In the genomic region with DNA sequence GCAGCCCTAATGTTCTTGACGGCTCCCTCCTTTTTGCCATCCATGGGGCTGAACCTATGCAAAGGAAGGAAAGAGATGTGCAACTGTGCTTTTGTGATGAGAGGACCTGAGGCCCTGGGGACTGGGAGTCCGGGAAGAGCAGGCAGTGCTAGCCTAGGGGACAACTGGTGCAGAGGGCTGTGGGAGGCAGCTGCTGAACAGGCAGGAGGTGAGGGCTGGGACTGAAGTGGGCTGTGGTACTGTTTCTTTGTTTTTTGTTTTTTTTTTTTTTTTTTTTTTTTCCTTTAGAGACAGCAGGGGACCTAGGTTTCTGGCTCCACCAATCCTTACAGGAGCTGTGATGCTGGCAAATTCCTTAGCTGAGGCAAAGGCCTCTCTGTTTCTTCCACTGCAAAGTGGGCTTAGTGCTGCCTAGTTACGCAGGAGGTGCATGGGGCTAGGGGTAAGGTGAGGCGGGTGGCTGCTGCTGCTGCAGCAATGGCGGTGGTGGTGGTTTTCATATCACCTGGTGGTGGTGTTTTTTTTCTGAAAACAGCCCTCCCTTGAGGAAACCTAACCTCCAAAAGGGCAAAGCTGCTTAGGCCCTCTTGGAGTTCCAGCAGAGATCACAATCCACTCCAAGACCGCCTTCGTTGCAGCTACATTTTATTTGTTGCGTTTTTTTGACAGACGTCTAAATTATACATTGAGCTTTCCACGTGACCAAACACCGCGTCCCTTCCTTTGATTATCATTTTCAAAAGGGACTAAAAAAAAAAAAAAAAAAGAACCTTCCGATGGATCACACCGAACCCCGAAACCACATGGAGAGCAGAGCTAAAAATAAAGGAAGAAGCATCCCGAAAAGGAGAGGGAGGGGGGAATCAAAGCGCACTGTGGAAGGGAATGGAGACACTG, we compare ENCODE assay signal across 7 mouse cellular contexts. TPM values are rescaled to one million over a fixed set of nuclear protein-coding genes. Genes with fewer than 3 reads are reported as not detected.
DNase-seq lines count a peak whose midpoint lies in the region; ATAC-seq and TF ChIP-seq lines count a peak whose summit lies in the region.

No protein-coding gene starts in this region.

- H3K4me3 ChIP-seq in forebrain, postnatal 0 days (ENCODE audit: low read depth, low read length) = peak overlapping the region; percentile 30
- H3K4me3 ChIP-seq in limb, embryonic 13.5 days = peak overlapping the region; percentile 27
- peak overlapping the region; percentile 12 for H3K4me3 ChIP-seq in stomach, embryonic 16.5 days (replicated peaks; ENCODE audit: low read length)

- TF ChIP-seq CTCF in forebrain, postnatal 0 days (IDR thresholded peaks at IDR 0.05; ENCODE audit: low read depth) = 0 out of 2 replicates have a peak, but pooled peaks have one; percentile 11

- H3K4me2 ChIP-seq in forebrain, postnatal 0 days (ENCODE audit: low read depth) = peak overlapping the region; percentile 57
- peak overlapping the region; percentile 64 for H3K4me2 ChIP-seq in limb, embryonic 13.5 days (replicated peaks)
- peak overlapping the region; percentile 47 for H3K4me2 ChIP-seq in stomach, embryonic 16.5 days (ENCODE audit: low read depth, low read length)

- H3K9ac ChIP-seq in forebrain, postnatal 0 days = peak overlapping the region; percentile 55
- H3K9ac ChIP-seq in limb, embryonic 13.5 days = peak overlapping the region; percentile 59; the same call in 1 of the 2 replicates
- H3K9ac ChIP-seq in stomach, embryonic 16.5 days (ENCODE audit: low read length) = peak overlapping the region; percentile 64

- H3K9me3 ChIP-seq in forebrain, postnatal 0 days (ENCODE audit: low read length) = no peaks in the 10 kb centered on the region
- H3K9me3 ChIP-seq in limb, embryonic 13.5 days = no peaks in the 10 kb centered on the region
- H3K9me3 ChIP-seq in stomach, embryonic 16.5 days (replicated peaks; ENCODE audit: control insufficient read depth, low read length) = no peaks in the 10 kb centered on the region

- peaks cover 86% of the 10 kb centered on the region for H3K4me1 ChIP-seq in forebrain, postnatal 0 days (ENCODE audit: insufficient read depth)
- H3K4me1 ChIP-seq in limb, embryonic 13.5 days = peaks cover 97% of the 10 kb centered on the region
- peaks cover 79% of the 10 kb centered on the region for H3K4me1 ChIP-seq in stomach, embryonic 16.5 days (ENCODE audit: control insufficient read depth, insufficient read depth, low read length)

- H3K27ac ChIP-seq in forebrain, postnatal 0 days (ENCODE audit: low read depth, low read length) = peak overlapping the region; percentile 72
- H3K27ac ChIP-seq in limb, embryonic 13.5 days = no peak overlapping the region; the same call in 1 of the 2 replicates
- peak overlapping the region; percentile 84 for H3K27ac ChIP-seq in stomach, embryonic 16.5 days (ENCODE audit: low read length)

- no peaks in the 10 kb centered on the region for H3K36me3 ChIP-seq in forebrain, postnatal 0 days (ENCODE audit: insufficient read depth)
- no peaks in the 10 kb centered on the region for H3K36me3 ChIP-seq in limb, embryonic 13.5 days
- no peaks in the 10 kb centered on the region for H3K36me3 ChIP-seq in stomach, embryonic 16.5 days (ENCODE audit: control insufficient read depth, insufficient read depth, low read length)

- WGBS in forebrain, postnatal 0 days = 11% methylated on average over 17 of the region's 17 CpGs
- 22% methylated on average over 17 of the region's 17 CpGs for WGBS in limb, embryonic 13.5 days
- 43% methylated on average over 17 of the region's 17 CpGs for WGBS in stomach, embryonic 16.5 days

- 0 out of 2 replicates have a peak, but pooled peaks have one; percentile 1 for ATAC-seq in forebrain, postnatal 0 days
- no peak for ATAC-seq in limb, embryonic 13.5 days (ENCODE audit: low FRiP score, low read depth)
- ATAC-seq in stomach, embryonic 16.5 days (ENCODE audit: insufficient read depth, low FRiP score) = no peak

- no peaks in the 10 kb centered on the region for H3K27me3 ChIP-seq in forebrain, postnatal 0 days (ENCODE audit: insufficient read depth, low read length)
- H3K27me3 ChIP-seq in limb, embryonic 13.5 days = no peaks in the 10 kb centered on the region
- H3K27me3 ChIP-seq in stomach, embryonic 16.5 days (ENCODE audit: control insufficient read depth, insufficient read depth, low read length) = no peaks in the 10 kb centered on the region

- peak; percentile 32 to 48 for DNase-seq in right cerebral cortex, postnatal 10 days (ENCODE audit: low spot score in 2 of 2)
- DNase-seq in right cerebral cortex, postnatal 4 days = no peak
- DNase-seq in forebrain, postnatal 0 days = peak; percentile 43
- DNase-seq in layer of hippocampus, adult 11-12 months (ENCODE audit: low spot score) = no peak
- no peak for DNase-seq in ovary, adult 18-20 months (ENCODE audit: low spot score)

RNA-seq across cellular contexts. Expression of a gene that starts 26.4 kb away (rescaled TPM):
- total RNA-seq in forebrain, postnatal 0 days (2014; rRNA removed) = 68.6 and 76.5 TPM in 2 replicates
- 25.9 and 28.2 TPM in 2 replicates for polyA plus RNA-seq in forebrain, postnatal 0 days (2015; fragmentation: Nextera tagmentation; extraction: Ambion mirVana)
- 13.6 and 14.2 TPM in 2 replicates for polyA plus RNA-seq in limb, embryonic 13.5 days (2015; fragmentation: Nextera tagmentation; extraction: Ambion mirVana)
- 11.8 and 16.2 TPM in 2 replicates for polyA plus RNA-seq in stomach, embryonic 16.5 days (2015; fragmentation: Nextera tagmentation; extraction: Ambion mirVana)

RNA-seq across cellular contexts. Expression of a gene that starts 45.1 kb away (rescaled TPM):
- total RNA-seq in forebrain, postnatal 0 days (2014; rRNA removed) = 98.1 and 138 TPM in 2 replicates
- polyA plus RNA-seq in forebrain, postnatal 0 days (2015; fragmentation: Nextera tagmentation; extraction: Ambion mirVana) = 184 and 202 TPM in 2 replicates
- polyA plus RNA-seq in limb, embryonic 13.5 days (2015; fragmentation: Nextera tagmentation; extraction: Ambion mirVana) = 178 and 183 TPM in 2 replicates
- polyA plus RNA-seq in stomach, embryonic 16.5 days (2015; fragmentation: Nextera tagmentation; extraction: Ambion mirVana) = 98.1 and 105 TPM in 2 replicates

RNA-seq across cellular contexts. Expression of a gene that starts 45.3 kb away (rescaled TPM):
- total RNA-seq in forebrain, postnatal 0 days (2014; rRNA removed) = 8.0 and 12.6 TPM in 2 replicates
- polyA plus RNA-seq in forebrain, postnatal 0 days (2015; fragmentation: Nextera tagmentation; extraction: Ambion mirVana) = 8.2 and 10.6 TPM in 2 replicates
- 27.8 and 28.1 TPM in 2 replicates for polyA plus RNA-seq in limb, embryonic 13.5 days (2015; fragmentation: Nextera tagmentation; extraction: Ambion mirVana)
- polyA plus RNA-seq in stomach, embryonic 16.5 days (2015; fragmentation: Nextera tagmentation; extraction: Ambion mirVana) = 16.6 and 19.3 TPM in 2 replicates

Comparison
In these comparisons a context has a peak if more than half of its experiments do, and no peak if none do; other contexts are left out.
1. DNase-seq: peak in right cerebral cortex, postnatal 10 days (2 of 2) and forebrain, postnatal 0 days (single experiment); none in right cerebral cortex, postnatal 4 days (single experiment), layer of hippocampus, adult 11-12 months (single experiment) and ovary, adult 18-20 months (single experiment).
2. Peak in every context shown above with its lines, with median percentiles within 50 percentile points of each other: H3K4me2 ChIP-seq, H3K4me3 ChIP-seq and H3K9ac ChIP-seq.